Mouse (Mus musculus) ES-Bruce4 (cell line): ENCODE results near the gene Arl3.

Experiments
- CTCF ChIP-seq: IDR thresholded peaks from one replicate; pipeline ENCODE4 v1.8.1; 2011; ENCODE audit warnings: low read depth, low read length
- POLR2A ChIP-seq: IDR thresholded peaks from one replicate; pipeline ENCODE4 v1.8.1; 2011; ENCODE audit warnings: low read length; ENCODE audit not compliant: insufficient read depth

DNA sequence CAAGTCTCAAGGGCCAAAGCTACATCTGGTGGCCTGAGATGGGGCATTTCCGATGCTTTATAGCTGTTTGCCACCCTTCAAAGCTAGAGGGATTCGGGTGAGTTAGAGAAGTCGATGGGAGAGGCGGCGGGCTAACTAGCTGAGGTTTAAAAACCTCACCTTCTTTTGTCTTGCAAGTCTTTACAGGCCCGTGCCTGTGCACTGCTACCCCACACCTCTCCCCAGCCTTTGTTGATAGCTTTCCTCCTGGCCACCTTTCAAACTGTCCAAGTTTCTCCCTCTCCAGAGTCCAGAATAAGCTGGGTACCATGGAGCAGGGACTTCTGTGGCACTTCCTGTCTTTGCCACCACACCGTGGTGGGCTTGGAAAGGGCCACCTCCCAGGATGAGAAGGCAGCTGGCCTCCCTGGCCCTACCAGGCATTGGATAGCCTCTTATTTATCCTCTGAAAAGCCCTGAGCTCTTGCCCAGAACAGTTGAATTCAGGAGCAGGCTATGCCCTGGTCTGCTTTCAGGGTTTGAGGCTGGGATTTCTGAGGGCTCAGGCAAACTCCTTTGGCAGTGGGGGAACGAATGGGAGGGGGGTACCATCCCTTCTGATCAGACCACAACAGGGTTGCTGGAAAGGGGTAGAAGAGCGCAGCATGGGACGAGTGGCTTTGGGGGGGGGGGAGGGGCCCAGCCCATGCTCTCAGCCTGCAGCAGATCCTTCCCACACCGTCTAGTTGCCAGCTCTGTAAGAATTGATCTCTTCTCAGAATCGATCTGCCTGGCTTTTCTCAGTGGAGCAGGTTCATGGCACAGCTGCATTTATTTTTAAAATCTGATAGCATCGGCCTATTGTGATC lies 43.2 kb downstream of the Arl3 start:
- TF ChIP-seq POLR2A (no peak), CTCF (no peak)
